Mouse (Mus musculus): ENCODE results near the gene Synpr. TPM values are rescaled to one million over a fixed set of nuclear protein-coding genes. Genes with fewer than 3 reads are reported as not detected.

Synpr gene
- polyA plus RNA-seq (2012; rRNA removed) = not detected in 2 replicates

DNA sequence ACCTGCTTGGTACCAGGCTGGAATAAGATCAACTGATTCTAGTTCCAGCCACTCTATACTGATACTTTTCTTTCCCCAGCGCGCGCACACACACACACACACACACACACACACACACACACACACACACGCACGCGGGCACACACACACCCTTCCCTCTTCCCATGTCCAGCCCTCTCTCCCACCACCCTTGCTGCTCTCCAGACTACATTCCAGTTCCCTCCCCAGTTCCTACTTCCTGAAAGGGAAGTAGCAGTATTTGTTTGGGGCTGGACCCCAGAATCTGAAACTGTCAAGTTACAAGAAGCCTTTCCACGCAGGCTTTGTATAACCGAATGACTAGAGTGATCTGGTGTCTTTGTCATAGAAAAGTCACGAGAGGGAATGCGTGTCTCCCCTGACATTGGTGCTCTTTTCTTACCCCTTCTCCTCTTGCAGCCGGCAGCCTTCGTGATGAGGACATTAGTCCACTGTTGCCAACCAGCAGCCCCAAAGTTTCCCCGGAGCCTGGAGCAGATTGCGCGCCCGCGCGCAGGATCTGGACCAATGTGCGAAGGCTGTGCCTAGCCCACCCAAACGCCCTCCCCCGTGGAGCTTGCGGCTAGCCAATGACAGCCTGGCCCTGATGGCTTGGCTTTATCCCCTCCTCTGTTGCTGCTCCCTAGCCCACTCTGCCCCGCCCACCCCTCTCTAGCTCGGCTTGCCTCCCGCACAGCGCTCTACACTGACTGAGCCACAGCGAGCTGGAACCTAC, at the start of gene Synpr:
Synpr (plus strand) TSS at position 690 of the 754 bp plus-strand sequence.

